Mouse (Mus musculus) 3T3-L1 (cell line): ENCODE data around the gene Ttn.
A peak's percentile ranks its signal among the peaks of the same experiment; 100 is the strongest.

Source experiments
- DNase-seq: peaks from one replicate; pipeline ENCODE4 v3.0.0-alpha.2; 2015; ENCODE audit warnings: low read depth, low spot score

Gene Ttn

GRCm38 (mm10) chr2:76850066-76850465 lies 132.3 kb downstream of the Ttn start:
- no peak for DNase-seq

- peak; percentile 5 for DNase-seq
Measured at GRCm38 (mm10) chr2:76843162-76843561, 139.2 kb downstream of the Ttn start.

GRCm38 (mm10) chr2:76820472-76820871 lies 161.9 kb downstream of the Ttn start:
- DNase-seq = no peak

GRCm38 (mm10) chr2:76817796-76818195 lies 164.6 kb downstream of the Ttn start:
- no peak for DNase-seq

- DNase-seq = no peak
Measured at GRCm38 (mm10) chr2:76814048-76814817, 168.1 kb downstream of the Ttn start.

GRCm38 (mm10) chr2:76811160-76811559 lies 171.2 kb downstream of the Ttn start:
- DNase-seq = no peak

GRCm38 (mm10) chr2:76808334-76808733 lies 174.0 kb downstream of the Ttn start:
- no peak for DNase-seq

- no peak for DNase-seq
Measured at GRCm38 (mm10) chr2:76807284-76807683, 175.1 kb downstream of the Ttn start.

GRCm38 (mm10) chr2:76806861-76807260 lies 175.5 kb downstream of the Ttn start:
- DNase-seq = peak; percentile 4

- no peak for DNase-seq
Measured at GRCm38 (mm10) chr2:76806376-76806775, 176.0 kb downstream of the Ttn start.

GRCm38 (mm10) chr2:76805191-76805892 lies 177.0 kb downstream of the Ttn start:
- no peak for DNase-seq

- DNase-seq = no peak
Measured at GRCm38 (mm10) chr2:76784171-76784570, 198.2 kb downstream of the Ttn start.

GRCm38 (mm10) chr2:76780792-76781191 lies 201.6 kb downstream of the Ttn start:
- no peak for DNase-seq

- DNase-seq = no peak
Measured at GRCm38 (mm10) chr2:76769831-76770230, 212.5 kb downstream of the Ttn start.

GRCm38 (mm10) chr2:76767231-76767630 lies 215.1 kb downstream of the Ttn start:
- no peak for DNase-seq

GRCm38 (mm10) chr2:76764526-76764925 lies 217.8 kb downstream of the Ttn start:
- DNase-seq = no peak

- no peak for DNase-seq
Measured at GRCm38 (mm10) chr2:76762154-76762553, 220.2 kb downstream of the Ttn start.

- no peak for DNase-seq
Measured at GRCm38 (mm10) chr2:76756461-76756860, 225.9 kb downstream of the Ttn start.

- no peak for DNase-seq
Measured at GRCm38 (mm10) chr2:76751993-76752392, 230.4 kb downstream of the Ttn start.

- no peak for DNase-seq
Measured at GRCm38 (mm10) chr2:76749341-76750110, 232.8 kb downstream of the Ttn start.

- DNase-seq = no peak
Measured at GRCm38 (mm10) chr2:76748696-76749095, 233.7 kb downstream of the Ttn start.

- no peak for DNase-seq
Measured at GRCm38 (mm10) chr2:76719650-76720049, 262.7 kb downstream of the Ttn start.
